Comparison of ENCODE assay signal across 9 mouse cellular contexts in the genomic region with DNA sequence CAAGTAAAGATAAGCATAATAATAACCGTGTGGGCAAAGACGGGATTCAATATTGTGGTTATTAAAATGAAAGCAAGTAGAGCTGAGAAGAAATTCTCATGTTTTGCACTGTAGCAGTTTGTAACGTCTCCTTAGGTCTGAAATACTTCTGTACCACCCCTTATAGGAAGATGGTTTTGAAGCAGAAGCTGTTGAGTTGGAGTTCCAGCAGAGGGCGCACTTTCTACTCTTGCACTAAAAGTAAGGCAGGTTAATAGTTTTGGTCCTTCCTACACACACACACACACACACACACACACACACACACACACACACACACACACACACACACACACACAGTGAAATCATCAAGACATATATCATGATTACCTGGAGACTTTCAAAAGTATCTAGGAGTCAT.
DNase-seq lines count a peak whose midpoint lies in the region; ATAC-seq and TF ChIP-seq lines count a peak whose summit lies in the region.
"Had no signal": no experiment of that assay in that cellular context is flagged by ENCODE, and none has a peak within 500 bp of the region (broad histone marks: within the 10 kb centered on the region; RNA-seq: fewer than 3 reads in every experiment).

No protein-coding gene starts in this region.

- no peak for TF ChIP-seq POLR2A in MEL (IDR thresholded peaks at IDR 0.05; ENCODE audit: control insufficient read depth in 1 of 2, insufficient read depth in 1 of 2, low read depth in 1 of 2, low read length in 2 of 2, poor library complexity in 1 of 2)

- no peak for TF ChIP-seq EP300 in MEL (IDR thresholded peaks at IDR 0.05; ENCODE audit: low read depth in 1 of 2, low read length in 2 of 2)

- no peak overlapping the region for H3K4me2 ChIP-seq in heart, embryonic 11.5 days
- H3K4me2 ChIP-seq: limb, embryonic 15.5 days had no signal

- peak; percentile 22 to 39 (median 35); a peak in 5 of 6 replicates for TF ChIP-seq CTCF in MEL (IDR thresholded peaks at IDR 0.05 in 2 of 3, conservative IDR thresholded peaks at IDR 0.05 in 1 of 3; ENCODE audit: control insufficient read depth in 1 of 3, insufficient read depth in 1 of 3, low read depth in 2 of 3, low read length in 3 of 3, poor library complexity in 1 of 3, severe bottlenecking in 1 of 3)

- H3K27ac ChIP-seq in MEL (ENCODE audit: control insufficient read depth, low read depth, low read length): no peak overlapping the region
- no peak overlapping the region for H3K27ac ChIP-seq in heart, embryonic 11.5 days (ENCODE audit: low read depth, low read length)
- H3K27ac ChIP-seq: limb, embryonic 15.5 days had no signal

- WGBS in heart, embryonic 11.5 days (ENCODE audit: insufficient replicate concordance): 21% methylated on average over 4 of the region's 4 CpGs

- H3K27me3 ChIP-seq in MEL (ENCODE audit: control insufficient read depth in 1 of 2, insufficient read depth in 2 of 2, low read length in 2 of 2): no peaks in the 10 kb centered on the region
- no peaks in the 10 kb centered on the region for H3K27me3 ChIP-seq in heart, embryonic 11.5 days (ENCODE audit: control insufficient read depth, insufficient read depth, low read length)
- H3K27me3 ChIP-seq: limb, embryonic 15.5 days had no signal

- H3K9ac ChIP-seq in MEL (ENCODE audit: control insufficient read depth, low read depth, low read length, poor library complexity, severe bottlenecking): no peak overlapping the region
- no peak overlapping the region for H3K9ac ChIP-seq in heart, embryonic 11.5 days (ENCODE audit: low read depth, low read length)
- H3K9ac ChIP-seq: limb, embryonic 15.5 days had no signal

- no peak for TF ChIP-seq RAD21 in MEL (IDR thresholded peaks at IDR 0.05; ENCODE audit: low read depth, low read length)

- H3K36me3 ChIP-seq in MEL (ENCODE audit: control insufficient read depth in 1 of 2, insufficient read depth in 2 of 2, low read length in 2 of 2): no peaks in the 10 kb centered on the region
- H3K36me3 ChIP-seq in heart, embryonic 11.5 days (ENCODE audit: control insufficient read depth, insufficient read depth, low read length): no peaks in the 10 kb centered on the region
- H3K36me3 ChIP-seq: limb, embryonic 15.5 days had no signal

- no peaks in the 10 kb centered on the region for H3K9me3 ChIP-seq in MEL (replicated peaks; ENCODE audit: insufficient read depth, low read length)
- H3K9me3 ChIP-seq in heart, embryonic 11.5 days (replicated peaks; ENCODE audit: control insufficient read depth, low read length): no peaks in the 10 kb centered on the region
- H3K9me3 ChIP-seq: limb, embryonic 15.5 days had no signal

- H3K79me2 ChIP-seq in MEL (ENCODE audit: control insufficient read depth, insufficient read depth, low read length, poor library complexity): no peaks in the 10 kb centered on the region

- ATAC-seq in heart, embryonic 11.5 days (replicated peaks; ENCODE audit: insufficient number of reproducible peaks, low FRiP score, low TSS enrichment): no peak

- H3K4me3 ChIP-seq in MEL (ENCODE audit: control insufficient read depth in 1 of 2, insufficient read depth in 1 of 2, low read depth in 2 of 2, low read length in 2 of 2): no peak overlapping the region
- H3K4me3 ChIP-seq in heart, embryonic 11.5 days (ENCODE audit: low read depth, low read length): no peak overlapping the region
- H3K4me3 ChIP-seq: limb, embryonic 15.5 days had no signal

- peak; percentile 18 for DNase-seq in adrenal gland, postnatal 14 days
- DNase-seq in adrenal gland, postnatal 4 days (ENCODE audit: low spot score in 2 of 2): no peak
- DNase-seq in layer of hippocampus, adult 11-12 months (ENCODE audit: low spot score): peak; percentile 40
- no peak for DNase-seq in layer of hippocampus, adult 9-11 months
- DNase-seq in MEL (ENCODE audit: low read depth, low spot score): peak; percentile 34
- DNase-seq in frontal cortex, postnatal 25 days (ENCODE audit: low spot score in 2 of 2): peak; percentile 28 to 36
- DNase-seq in retina, postnatal 1 day: peak; percentile 48

- H3K4me1 ChIP-seq in MEL (ENCODE audit: control insufficient read depth in 1 of 2, insufficient read depth in 2 of 2, low read length in 2 of 2): no peaks in the 10 kb centered on the region
- H3K4me1 ChIP-seq in heart, embryonic 11.5 days (ENCODE audit: control insufficient read depth, insufficient read depth, low read length): no peaks in the 10 kb centered on the region
- H3K4me1 ChIP-seq: limb, embryonic 15.5 days had no signal

TF ChIP-seq in MEL, 35 proteins besides CTCF, POLR2A, EP300 and RAD21:
- TF ChIP-seq POLR2AphosphoS5 (IDR thresholded peaks at IDR 0.05; ENCODE audit: borderline replicate concordance, low read depth, low read length) (no peak), TAL1 (IDR thresholded peaks at IDR 0.05; ENCODE audit: low read length) (no peak), MXI1 (IDR thresholded peaks at IDR 0.05; ENCODE audit: low read depth, low read length) (no peak), TCF12 (IDR thresholded peaks at IDR 0.05; ENCODE audit: low read depth, low read length) (no peak), NELFE (IDR thresholded peaks at IDR 0.05; ENCODE audit: low read depth, low read length) (no peak), TBP (IDR thresholded peaks at IDR 0.05; ENCODE audit: low read depth, low read length) (no peak)

Comparison
In these comparisons a context has a peak if more than half of its experiments do, and no peak if none do; other contexts are left out.
1. DNase-seq: peak in adrenal gland, postnatal 14 days (single experiment), layer of hippocampus, adult 11-12 months (single experiment), MEL (single experiment), frontal cortex, postnatal 25 days (2 of 2) and retina, postnatal 1 day (single experiment); none in adrenal gland, postnatal 4 days (0 of 2) and layer of hippocampus, adult 9-11 months (single experiment).